Mouse (Mus musculus) MEL (cell line): Measurements from ENCODE around the gene Atp13a3. TPM values are rescaled to one million over a fixed set of nuclear protein-coding genes. Genes with fewer than 3 reads are reported as not detected.
A peak's percentile ranks its signal among the peaks of the same experiment; 100 is the strongest.

Source experiments
- DNase-seq: peaks from one replicate; pipeline ENCODE4 v3.0.0; 2011; ENCODE audit warnings: low read depth, low spot score
- H3K27ac ChIP-seq: 2 replicates; pipeline ENCODE4 v1.5.1; 2012; ENCODE audit warnings: low read depth, mild to moderate bottlenecking, control low read depth, low read length, moderate library complexity; ENCODE audit not compliant: control insufficient read depth
- H3K27me3 ChIP-seq, 2 experiments: fragments of 150-350 bp in 1 of 2; sonication (generic) in 1 of 2; 2 replicates each; pipeline ENCODE4 v1.6.1; 2012; ENCODE audit warnings: low read length in 2 of 2, mild to moderate bottlenecking in 2 of 2, improper control_type of control experiment in 1 of 2, moderate library complexity in 1 of 2; ENCODE audit not compliant: insufficient read depth in 2 of 2, control insufficient read depth in 1 of 2
- H3K36me3 ChIP-seq, 2 experiments: 2 replicates each; pipeline ENCODE4 v1.6.1; 2012 to 2014; ENCODE audit warnings: low read length in 2 of 2, improper control_type of control experiment in 1 of 2, inconsistent platforms in 1 of 2, mild to moderate bottlenecking in 1 of 2; ENCODE audit not compliant: insufficient read depth in 2 of 2, control insufficient read depth in 1 of 2
- H3K4me1 ChIP-seq, 2 experiments: fragments of 150-350 bp in 1 of 2; sonication (generic) in 1 of 2; 2 replicates each; pipeline ENCODE4 v1.6.1; 2012; ENCODE audit warnings: low read length in 2 of 2, improper control_type of control experiment in 1 of 2, mild to moderate bottlenecking in 1 of 2; ENCODE audit not compliant: insufficient read depth in 2 of 2, control insufficient read depth in 1 of 2
- H3K4me3 ChIP-seq, 2 experiments: fragments of 150-350 bp in 1 of 2; sonication (generic) in 1 of 2; 2 replicates each; pipeline ENCODE4 v1.5.1; 2012; ENCODE audit warnings: low read depth in 2 of 2, low read length in 2 of 2, mild to moderate bottlenecking in 2 of 2, moderate library complexity in 2 of 2, control low read depth in 1 of 2, improper control_type of control experiment in 1 of 2; ENCODE audit not compliant: control insufficient read depth in 1 of 2, insufficient read depth in 1 of 2
- H3K79me2 ChIP-seq: 2 replicates; pipeline ENCODE4 v1.6.1; 2012; ENCODE audit warnings: mild to moderate bottlenecking, low read length, moderate library complexity; ENCODE audit not compliant: control insufficient read depth, poor library complexity, insufficient read depth
- H3K9ac ChIP-seq: 2 replicates; pipeline ENCODE4 v1.6.1; 2012; ENCODE audit warnings: low read depth, mild to moderate bottlenecking, control low read depth, low read length, moderate library complexity; ENCODE audit not compliant: control insufficient read depth, poor library complexity, severe bottlenecking
- H3K9me3 ChIP-seq: fragments of 150-350 bp; sonication (generic); replicated peaks from 2 replicates; pipeline ENCODE4 v1.6.1; 2012; ENCODE audit warnings: mild to moderate bottlenecking, low read length, improper control_type of control experiment, moderate library complexity; ENCODE audit not compliant: insufficient read depth
- BHLHE40 ChIP-seq: IDR thresholded peaks from 2 replicates; pipeline ENCODE4 v1.6.1; 2012; ENCODE audit warnings: low read depth, mild to moderate bottlenecking, inconsistent platforms, low read length, improper control_type of control experiment, borderline replicate concordance
- E2F4 ChIP-seq: IDR thresholded peaks from 2 replicates; pipeline ENCODE4 v1.6.1; 2011; ENCODE audit warnings: low read depth, low read length, improper control_type of control experiment, borderline replicate concordance
- ELF1 ChIP-seq: IDR thresholded peaks from 2 replicates; pipeline ENCODE4 v1.6.1; 2014; ENCODE audit warnings: low read depth, mild to moderate bottlenecking, inconsistent platforms, low read length, improper control_type of control experiment, moderate library complexity
- GATA1 ChIP-seq: IDR thresholded peaks from 2 replicates; pipeline ENCODE4 v1.6.1; 2011; ENCODE audit warnings: low read depth, low read length, improper control_type of control experiment
- KAT2A ChIP-seq: conservative IDR thresholded peaks from 2 replicates; pipeline ENCODE4 v1.6.1; 2012; ENCODE audit warnings: low read depth, low read length, improper control_type of control experiment, inconsistent platforms
- MYB ChIP-seq: IDR thresholded peaks from 2 replicates; pipeline ENCODE4 v1.6.1; 2011; ENCODE audit warnings: mild to moderate bottlenecking, low read depth, low read length, improper control_type of control experiment
- MYC ChIP-seq: IDR thresholded peaks from 2 replicates; pipeline ENCODE4 v1.6.1; 2011; ENCODE audit warnings: low read depth, mild to moderate bottlenecking, low read length, improper control_type of control experiment, moderate library complexity
- NRF1 ChIP-seq: IDR thresholded peaks from 2 replicates; pipeline ENCODE4 v1.6.1; 2014; ENCODE audit warnings: low read depth, mild to moderate bottlenecking, inconsistent platforms, low read length, improper control_type of control experiment, moderate library complexity; ENCODE audit not compliant: poor library complexity, insufficient read depth, severe bottlenecking
- POLR2A ChIP-seq, 2 experiments: IDR thresholded peaks; 2 replicates each; pipeline ENCODE4 v1.6.1; 2011 to 2012; ENCODE audit warnings: low read length in 2 of 2, mild to moderate bottlenecking in 2 of 2, control low read depth in 1 of 2, improper control_type of control experiment in 1 of 2, low read depth in 1 of 2, moderate library complexity in 1 of 2; ENCODE audit not compliant: control insufficient read depth in 1 of 2, insufficient read depth in 1 of 2, poor library complexity in 1 of 2
- POLR2AphosphoS2 ChIP-seq: IDR thresholded peaks from 2 replicates; pipeline ENCODE4 v1.6.1; 2011; ENCODE audit warnings: low read length, improper control_type of control experiment
- RAD21 ChIP-seq: IDR thresholded peaks from 2 replicates; pipeline ENCODE4 v1.6.1; 2011; ENCODE audit warnings: mild to moderate bottlenecking, low read depth, low read length, improper control_type of control experiment
- SIN3A ChIP-seq: IDR thresholded peaks from 2 replicates; pipeline ENCODE4 v1.6.1; 2012; ENCODE audit warnings: low read length, improper control_type of control experiment, inconsistent platforms
- TBP ChIP-seq: IDR thresholded peaks from 2 replicates; pipeline ENCODE4 v1.8.0; 2011; ENCODE audit warnings: low read depth, low read length, improper control_type of control experiment
- ZMIZ1 ChIP-seq: IDR thresholded peaks from 2 replicates; pipeline ENCODE4 v1.6.1; 2012; ENCODE audit warnings: low read depth, mild to moderate bottlenecking, inconsistent platforms, low read length, improper control_type of control experiment, moderate library complexity
- polyA plus RNA-seq, 2 experiments: library from polyadenylated mRNA; stranded (reverse) in 1 of 2; unstranded in 1 of 2; fragments of >175 nt in 1 of 2; fragments of >200 nt in 1 of 2; gene quantifications; 2 replicates each; pipeline versions ENCODE4 v1.2.1 to v1.2.4; 2012; ENCODE audit warnings: low replicate concordance in 2 of 2, low read depth in 1 of 2; ENCODE audit not compliant: insufficient read length in 2 of 2, insufficient read depth in 1 of 2, missing spikeins in 1 of 2
- total RNA-seq: library from RNA; depleted of rRNA; stranded (reverse); fragments of 300-350 nt; gene quantifications from 2 replicates; pipeline ENCODE4 v1.2.3, GENCODE M21; 2012

The Atp13a3 gene
- total and polyA plus RNA-seq, 3 experiments, result 93.3 to 120 (median 117) TPM

DNA sequence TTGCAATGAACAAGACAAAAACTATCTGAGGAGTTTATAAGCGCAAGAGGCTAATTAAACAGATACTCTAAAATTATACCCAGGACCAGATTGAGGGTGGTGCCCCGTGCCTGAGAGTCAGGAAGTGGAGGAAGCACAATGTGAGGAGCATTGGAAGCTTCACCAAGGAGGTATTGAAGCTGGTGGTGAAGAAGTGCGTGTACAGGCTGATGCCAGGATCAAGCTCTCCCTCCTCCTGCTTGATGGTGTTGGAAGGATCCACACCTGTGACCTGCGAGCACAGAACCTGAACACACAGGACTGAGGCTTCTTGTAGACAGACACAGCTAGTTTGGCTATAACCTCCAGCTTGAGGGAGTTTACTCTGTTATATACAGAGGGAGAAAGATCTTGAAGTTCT lies 99.7 kb downstream of the Atp13a3 start:
- Histone ChIP-seq H3K36me3 (peaks cover 0 to 9% of the 10 kb centered on the region in 2 experiments; a peak in 2 of 4 replicates), H3K27ac (no peak overlapping the region), H3K9ac (no peak overlapping the region), H3K9me3 (no peaks in the 10 kb centered on the region), H3K27me3 (no peaks in the 10 kb centered on the region; a peak in 1 of 4 replicates), H3K4me3 (no peak overlapping the region), H3K79me2 (peaks cover 29% of the 10 kb centered on the region), H3K4me1 (peaks cover 3 to 16% of the 10 kb centered on the region in 2 experiments)
- TF ChIP-seq NRF1 (no peak), SIN3A (no peak), ZMIZ1 (0 out of 2 replicates have a peak, but pooled peaks have one; percentile 19), POLR2A (IDR thresholded peaks at IDR 0.05; ENCODE audit: control insufficient read depth in 1 of 2, insufficient read depth in 1 of 2, low read depth in 1 of 2, low read length in 2 of 2, poor library complexity in 1 of 2) (no peak; a peak in 1 of 4 replicates), RAD21 (no peak), BHLHE40 (no peak), ELF1 (no peak)
- DNase-seq, result no peak

DNA sequence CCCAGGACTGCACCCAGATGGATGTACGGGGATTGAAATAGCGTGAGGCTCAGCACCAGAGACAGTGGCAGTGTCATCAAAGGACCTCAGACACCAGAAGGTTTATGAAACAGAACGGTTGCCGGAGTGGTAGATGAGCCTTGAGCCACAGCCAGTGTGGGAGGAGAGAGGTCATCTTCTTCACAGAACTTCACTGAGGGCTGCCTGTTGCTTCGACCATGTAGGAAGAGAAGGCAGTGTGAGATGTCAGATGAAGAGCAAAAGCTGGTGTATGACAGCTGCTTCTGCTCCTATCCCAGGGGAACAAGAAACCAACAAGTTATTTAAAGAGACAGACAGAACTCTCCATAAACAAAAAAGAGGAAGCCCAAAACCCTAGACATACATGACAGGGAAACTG lies 101.5 kb downstream of the Atp13a3 start:
- Histone ChIP-seq H3K9ac (no peak overlapping the region), H3K9me3 (no peaks in the 10 kb centered on the region), H3K4me3 (no peak overlapping the region), H3K27me3 (no peaks in the 10 kb centered on the region; a peak in 2 of 4 replicates), H3K27ac (no peak overlapping the region), H3K36me3 (peaks cover 0 to 6% of the 10 kb centered on the region in 2 experiments; a peak in 1 of 4 replicates), H3K4me1 (peaks cover 0 to 13% of the 10 kb centered on the region in 2 experiments; a peak in 2 of 4 replicates), H3K79me2 (peaks cover 21% of the 10 kb centered on the region)
- DNase-seq, result peak; percentile 29
- no peak for TF ChIP-seq TBP
- no peak for TF ChIP-seq MYB
- no peak for TF ChIP-seq GATA1
- no peak for TF ChIP-seq KAT2A
- TF ChIP-seq MYC, result no peak

DNA sequence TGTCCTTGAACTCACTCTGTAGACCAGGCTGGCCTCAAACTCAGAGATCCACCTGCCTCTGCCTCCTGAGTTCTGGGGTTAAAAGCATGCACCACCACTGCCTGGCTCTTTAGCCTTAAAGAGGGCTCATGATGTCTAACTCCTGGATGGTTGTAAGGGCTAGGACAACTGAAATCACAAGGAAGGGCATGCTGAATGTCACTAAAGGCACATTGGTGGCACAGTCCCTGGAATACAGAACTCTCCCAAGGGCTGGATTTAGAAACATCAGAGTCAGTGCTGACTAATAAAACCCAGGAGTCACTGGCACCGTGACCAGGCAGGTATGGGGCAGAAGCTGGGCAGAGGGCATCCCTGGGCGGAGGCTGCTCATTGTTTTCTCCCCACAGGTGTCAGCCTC lies 102.4 kb downstream of the Atp13a3 start:
- Histone ChIP-seq H3K9ac (no peak overlapping the region), H3K27ac (no peak overlapping the region)
- TF ChIP-seq NRF1 (no peak), POLR2AphosphoS2 (0 out of 2 replicates have a peak, but pooled peaks have one; percentile 6), E2F4 (no peak)
- TF ChIP-seq, all 39 proteins: peak for 1
- no peak overlapping the region for H3K4me3 ChIP-seq
- H3K79me2 ChIP-seq, result peaks cover 13% of the 10 kb centered on the region
- no peaks in the 10 kb centered on the region; a peak in 2 of 4 replicates for H3K27me3 ChIP-seq
- H3K9me3 ChIP-seq, result no peaks in the 10 kb centered on the region
- DNase-seq, result no peak
- peaks cover 0 to 6% of the 10 kb centered on the region in 2 experiments; a peak in 1 of 4 replicates for H3K36me3 ChIP-seq
- H3K4me1 ChIP-seq, result peaks cover 0 to 12% of the 10 kb centered on the region in 2 experiments; a peak in 2 of 4 replicates
